Mouse (Mus musculus) MEL (cell line): ENCODE measurements around the gene Rabgap1l.

ENCODE experiments used
- CHD2 ChIP-seq: IDR thresholded peaks from 2 replicates; pipeline ENCODE4 v1.6.1; 2011; ENCODE audit warnings: low read length, improper control_type of control experiment
- CTCF ChIP-seq, 3 experiments: IDR thresholded peaks in 2 of 3; conservative IDR thresholded peaks in 1 of 3; 2 replicates each; pipeline ENCODE4 v1.5.1; 2011 to 2012; ENCODE audit warnings: low read length in 3 of 3, low read depth in 2 of 3, mild to moderate bottlenecking in 2 of 3, improper control_type of control experiment in 1 of 3, inconsistent platforms in 1 of 3, mixed read lengths in 1 of 3, moderate library complexity in 1 of 3; ENCODE audit not compliant: control insufficient read depth in 1 of 3, insufficient read depth in 1 of 3, poor library complexity in 1 of 3, severe bottlenecking in 1 of 3
- EP300 ChIP-seq, 2 experiments: IDR thresholded peaks; 2 replicates each; pipeline ENCODE4 v1.6.1; 2011; ENCODE audit warnings: improper control_type of control experiment in 2 of 2, low read length in 2 of 2, low read depth in 1 of 2, mild to moderate bottlenecking in 1 of 2
- MYC ChIP-seq: IDR thresholded peaks from 2 replicates; pipeline ENCODE4 v1.6.1; 2011; ENCODE audit warnings: low read depth, mild to moderate bottlenecking, low read length, improper control_type of control experiment, moderate library complexity
- ZC3H11A ChIP-seq: IDR thresholded peaks from 2 replicates; pipeline ENCODE4 v1.6.1; 2012; ENCODE audit warnings: low read depth, mild to moderate bottlenecking, inconsistent platforms, low read length, improper control_type of control experiment

GRCm38 (mm10) chr1:160438820-160439219, 354.2 kb downstream of the Rabgap1l start:
- TF ChIP-seq ZC3H11A (no peak), CTCF (IDR thresholded peaks at IDR 0.05 in 2 of 3, conservative IDR thresholded peaks at IDR 0.05 in 1 of 3; ENCODE audit: control insufficient read depth in 1 of 3, insufficient read depth in 1 of 3, low read depth in 2 of 3, low read length in 3 of 3, poor library complexity in 1 of 3, severe bottlenecking in 1 of 3) (no peak), CHD2 (no peak), MYC (no peak), EP300 (IDR thresholded peaks at IDR 0.05; ENCODE audit: low read depth in 1 of 2, low read length in 2 of 2) (no peak)
